Mouse (Mus musculus): Measurements from ENCODE around the gene Trim30a.

DNA sequence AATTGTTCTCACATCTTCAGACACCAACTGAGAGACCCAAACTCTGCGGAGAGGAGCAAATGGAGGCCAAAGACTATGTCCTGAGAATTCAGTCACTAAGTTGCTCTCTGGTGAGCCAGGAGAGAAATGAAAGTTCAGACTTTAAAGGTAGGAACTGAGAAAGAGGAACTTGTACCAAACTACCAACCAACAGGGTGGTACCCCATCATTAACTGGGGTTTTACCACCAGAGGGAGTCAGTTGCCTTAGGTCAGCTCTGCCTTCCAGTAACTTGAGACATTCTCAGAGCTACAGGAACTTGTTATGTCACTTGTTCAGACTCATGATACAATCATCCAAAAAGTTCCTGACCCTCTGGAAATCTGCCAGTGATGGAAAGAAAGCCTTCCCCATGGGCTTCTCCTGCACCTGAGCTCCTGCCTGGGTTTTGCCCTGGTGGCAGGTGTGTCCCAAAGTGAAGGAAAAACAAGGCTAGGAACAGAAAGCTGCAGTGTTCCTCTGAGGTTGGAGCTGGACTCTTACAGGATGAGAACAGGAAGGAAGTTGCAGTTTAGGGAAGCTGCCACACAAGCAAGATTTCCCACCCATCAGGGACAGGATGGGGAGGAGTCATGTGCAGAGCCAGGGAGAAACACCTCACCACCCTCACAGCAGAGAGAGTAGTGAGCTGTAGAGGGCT is 95.1 kb downstream of the Trim30a start, which contains the start of gene Trim30b:
- TF ChIP-seq CTCF (IDR thresholded peaks at IDR 0.05; ENCODE audit: borderline replicate concordance, insufficient read depth, low read depth, low read length): no peak
- TF ChIP-seq POLR2A (IDR thresholded peaks at IDR 0.05; ENCODE audit: borderline replicate concordance, insufficient read depth, low read length): no peak
